Mouse (Mus musculus) midbrain, embryonic 14.5 days (tissue): Measurements from ENCODE around the gene Spire2. TPM values are rescaled to one million over a fixed set of nuclear protein-coding genes. Genes with fewer than 3 reads are reported as not detected.
"Not testable (repeated sequence)": the region's sequence is repeated elsewhere in the genome, so short reads cannot be mapped to it uniquely, and the experiment has no call there.

Experiments
- ATAC-seq: fragments of 200-750 bp; cut with Nextera tagmentation; 2 replicates; pipeline ENCODE4 v1.8.0; 2017; ENCODE audit warnings: moderate number of reproducible peaks, moderate library complexity; ENCODE audit not compliant: low FRiP score, low TSS enrichment
- DNase-seq: peaks from one replicate; pipeline ENCODE4 v3.0.0-alpha.2; 2015
- H3K27ac ChIP-seq: fragments of 300-500 bp; sonication (generic); replicated peaks from 2 replicates; pipeline ENCODE4 v1.5.1; 2014; ENCODE audit warnings: mild to moderate bottlenecking, low read depth, low read length, moderate library complexity
- H3K27me3 ChIP-seq: fragments of 300-500 bp; sonication (generic); 2 replicates; pipeline ENCODE4 v1.6.1; 2014; ENCODE audit warnings: low read length, control low read depth, mixed read lengths; ENCODE audit not compliant: control insufficient read depth, insufficient read depth
- H3K36me3 ChIP-seq: fragments of 300-500 bp; sonication (generic); 2 replicates; pipeline ENCODE4 v1.6.1; 2014; ENCODE audit warnings: low read length, control low read depth; ENCODE audit not compliant: control insufficient read depth, insufficient read depth
- H3K4me1 ChIP-seq: fragments of 300-500 bp; sonication (generic); 2 replicates; pipeline ENCODE4 v1.6.1; 2014; ENCODE audit warnings: mild to moderate bottlenecking, antibody characterized with exemption, low read length, control low read depth; ENCODE audit not compliant: control insufficient read depth, insufficient read depth
- H3K4me2 ChIP-seq: fragments of 300-500 bp; sonication (generic); 2 replicates; pipeline ENCODE4 v1.6.1; 2014; ENCODE audit warnings: mild to moderate bottlenecking, low read length, moderate library complexity
- H3K4me3 ChIP-seq: fragments of 300-500 bp; sonication (generic); replicated peaks from 2 replicates; pipeline ENCODE4 v1.5.1; 2014; ENCODE audit warnings: low read depth, low read length
- H3K9ac ChIP-seq: fragments of 300-500 bp; sonication (generic); replicated peaks from 2 replicates; pipeline ENCODE4 v1.6.1; 2014; ENCODE audit warnings: mild to moderate bottlenecking, low read length, moderate library complexity
- H3K9me3 ChIP-seq: fragments of 300-500 bp; sonication (generic); 2 replicates; pipeline ENCODE4 v1.6.1; 2016; ENCODE audit warnings: low read length, control low read depth, mixed read lengths; ENCODE audit not compliant: control insufficient read depth
- WGBS: fragments of 180-500 bp; shearing (Covaris S2); extraction: QIAGEN DNeasy Blood & Tissue Kit; methylation state at CpG from one replicate; pipeline ENCODE4 v1.1.7; 2014; 5-methylcytosine and 5-hydroxymethylcytosine counted together
- polyA plus RNA-seq: library from polyadenylated mRNA; unstranded; fragments of >200 nt; fragmentation: Nextera tagmentation; extraction: Ambion mirVana; gene quantifications from 2 replicates; pipeline ENCODE4 v1.2.1, GENCODE M21; 2014

The Spire2 gene
- polyA plus RNA-seq: 32.8 and 36.0 TPM in 2 replicates

GRCm38 (mm10) chr8:123332262-123333090 lies at the start of gene Spire2:
Gene Spire2, plus strand, starts transcription at chr8:123332713.
- H3K4me3 ChIP-seq: peak within 1 kb of the TSS; percentile 94
- peak; percentile 96 for DNase-seq
- peak; percentile 90 for ATAC-seq
- WGBS: under 1% methylated on average over 84 of the region's 85 CpGs
- peaks cover 19% of the 10 kb centered on the region for H3K4me1 ChIP-seq
- no peaks in the 10 kb centered on the region for H3K9me3 ChIP-seq
- H3K27me3 ChIP-seq: no peaks in the 10 kb centered on the region
- H3K9ac ChIP-seq: peak within 1 kb of the TSS; percentile 96
- peak within 1 kb of the TSS; percentile 73 for H3K4me2 ChIP-seq
- 0 out of 2 replicates have a peak, but pooled peaks cover 5% of the 10 kb centered on the region for H3K36me3 ChIP-seq
- peak within 1 kb of the TSS; percentile 94 for H3K27ac ChIP-seq

GRCm38 (mm10) chr8:123282994-123283393 lies 49.5 kb upstream of the Spire2 start:
- not testable (repeated sequence) for ATAC-seq, H3K27me3 ChIP-seq, H3K9me3 ChIP-seq, H3K36me3 ChIP-seq, DNase-seq, H3K4me3 ChIP-seq, H3K27ac ChIP-seq, H3K4me2 ChIP-seq, H3K9ac ChIP-seq, H3K4me1 ChIP-seq
- 95% methylated on average over 5 of the region's 6 CpGs for WGBS

GRCm38 (mm10) chr8:123283991-123284390 lies 48.5 kb upstream of the Spire2 start:
- Histone ChIP-seq H3K4me1 (no peaks in the 10 kb centered on the region), H3K27ac (no peak overlapping the region), H3K27me3 (no peaks in the 10 kb centered on the region), H3K4me2 (no peak overlapping the region), H3K9ac (no peak overlapping the region), H3K9me3 (no peaks in the 10 kb centered on the region), H3K36me3 (0 out of 2 replicates have a peak, but pooled peaks cover 4% of the 10 kb centered on the region), H3K4me3 (no peak overlapping the region)
- 95% methylated on average over 7 of the region's 7 CpGs for WGBS
- ATAC-seq (no peak), DNase-seq (no peak)

DNA sequence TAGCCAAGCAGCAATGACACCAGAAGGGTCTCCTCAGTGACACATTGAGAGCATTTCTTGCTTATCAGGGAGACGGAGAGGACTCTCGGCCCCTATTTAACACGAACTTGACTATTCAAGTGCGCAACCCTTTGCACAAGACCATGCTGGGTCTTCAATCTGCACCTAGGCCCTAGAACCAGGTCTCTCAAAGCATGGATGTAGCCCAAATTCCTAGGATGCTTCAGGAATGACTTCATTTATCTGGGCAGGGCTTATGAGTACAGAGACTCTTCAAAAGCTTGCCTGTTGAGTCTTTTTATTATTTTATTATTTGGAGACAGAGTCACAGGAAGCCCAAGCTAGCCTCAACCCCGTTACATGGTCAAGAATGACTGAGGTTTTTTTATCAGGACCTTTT lies 48.0 kb upstream of the Spire2 start:
- H3K4me1 ChIP-seq: no peaks in the 10 kb centered on the region
- 93% methylated on average over 5 of the region's 5 CpGs for WGBS
- DNase-seq: no peak
- no peak overlapping the region for H3K4me3 ChIP-seq
- no peak for ATAC-seq
- H3K4me2 ChIP-seq: no peak overlapping the region
- H3K27ac ChIP-seq: no peak overlapping the region
- H3K36me3 ChIP-seq: 0 out of 2 replicates have a peak, but pooled peaks cover 4% of the 10 kb centered on the region
- H3K9ac ChIP-seq: no peak overlapping the region
- no peaks in the 10 kb centered on the region for H3K27me3 ChIP-seq
- no peaks in the 10 kb centered on the region for H3K9me3 ChIP-seq

- Histone ChIP-seq H3K9ac (no peak overlapping the region), H3K27me3 (no peaks in the 10 kb centered on the region), H3K4me2 (no peak overlapping the region), H3K27ac (no peak overlapping the region), H3K4me1 (no peaks in the 10 kb centered on the region), H3K36me3 (0 out of 2 replicates have a peak, but pooled peaks cover 4% of the 10 kb centered on the region), H3K4me3 (no peak overlapping the region), H3K9me3 (no peaks in the 10 kb centered on the region)
- no peak for ATAC-seq
- 97% methylated on average over 17 of the region's 17 CpGs for WGBS
- no peak for DNase-seq
Observed at GRCm38 (mm10) chr8:123287362-123287761, 45.2 kb upstream of the Spire2 start.

- DNase-seq: peak; percentile 15
- ATAC-seq: no peak
- Histone ChIP-seq H3K4me3 (no peak overlapping the region), H3K9ac (no peak overlapping the region), H3K4me1 (no peaks in the 10 kb centered on the region), H3K4me2 (no peak overlapping the region), H3K27me3 (no peaks in the 10 kb centered on the region), H3K36me3 (0 out of 2 replicates have a peak, but pooled peaks cover 4% of the 10 kb centered on the region), H3K9me3 (no peaks in the 10 kb centered on the region), H3K27ac (no peak overlapping the region)
- 81% methylated on average over 4 of the region's 4 CpGs for WGBS
Observed at GRCm38 (mm10) chr8:123290166-123290565, 42.3 kb upstream of the Spire2 start.

GRCm38 (mm10) chr8:123290679-123291078 lies 41.8 kb upstream of the Spire2 start:
- H3K4me1 ChIP-seq: no peaks in the 10 kb centered on the region
- 95% methylated on average over 8 of the region's 8 CpGs for WGBS
- 0 out of 2 replicates have a peak, but pooled peaks cover 4% of the 10 kb centered on the region for H3K36me3 ChIP-seq
- H3K27ac ChIP-seq: no peak overlapping the region
- no peaks in the 10 kb centered on the region for H3K27me3 ChIP-seq
- H3K4me3 ChIP-seq: no peak overlapping the region
- DNase-seq (no peak), ATAC-seq (no peak)
- no peak overlapping the region for H3K4me2 ChIP-seq
- no peak overlapping the region for H3K9ac ChIP-seq
- H3K9me3 ChIP-seq: no peaks in the 10 kb centered on the region

- no peak overlapping the region for H3K4me2 ChIP-seq
- no peak overlapping the region for H3K4me3 ChIP-seq
- WGBS: 92% methylated on average over 8 of the region's 8 CpGs
- no peaks in the 10 kb centered on the region for H3K27me3 ChIP-seq
- H3K36me3 ChIP-seq: 0 out of 2 replicates have a peak, but pooled peaks cover 4% of the 10 kb centered on the region
- H3K9me3 ChIP-seq: no peaks in the 10 kb centered on the region
- no peak overlapping the region for H3K27ac ChIP-seq
- no peaks in the 10 kb centered on the region for H3K4me1 ChIP-seq
- H3K9ac ChIP-seq: no peak overlapping the region
- no peak for DNase-seq
- no peak for ATAC-seq
Observed at GRCm38 (mm10) chr8:123291716-123292115, 40.8 kb upstream of the Spire2 start.

DNA sequence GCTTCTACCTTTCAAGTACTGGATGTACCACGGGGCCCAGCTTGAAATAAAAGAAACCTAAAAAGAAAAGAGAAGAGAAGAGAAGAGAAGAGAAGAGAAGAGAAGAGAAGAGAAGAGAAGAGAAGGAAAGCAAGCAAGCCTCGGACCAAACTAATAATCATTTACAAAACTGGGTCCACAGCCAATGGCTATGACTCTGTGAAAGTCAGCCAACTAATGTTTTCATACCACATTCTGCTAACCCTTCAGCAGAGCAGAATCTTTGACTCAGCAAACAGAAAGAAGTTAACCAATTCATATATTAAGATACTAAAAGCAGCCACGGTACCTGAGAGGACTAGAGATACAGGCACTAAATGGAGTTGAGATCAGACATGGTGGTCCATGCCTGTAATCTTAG lies 40.2 kb upstream of the Spire2 start:
- Histone ChIP-seq H3K4me3 (no peak overlapping the region), H3K4me2 (no peak overlapping the region), H3K36me3 (0 out of 2 replicates have a peak, but pooled peaks cover 3% of the 10 kb centered on the region), H3K9ac (no peak overlapping the region), H3K27me3 (no peaks in the 10 kb centered on the region), H3K9me3 (no peaks in the 10 kb centered on the region), H3K27ac (no peak overlapping the region), H3K4me1 (no peaks in the 10 kb centered on the region)
- ATAC-seq: no peak
- 93% methylated on average over 3 of the region's 3 CpGs for WGBS
- DNase-seq: no peak
